Comparison of ENCODE assay signal across 9 mouse cellular contexts in the genomic region with DNA sequence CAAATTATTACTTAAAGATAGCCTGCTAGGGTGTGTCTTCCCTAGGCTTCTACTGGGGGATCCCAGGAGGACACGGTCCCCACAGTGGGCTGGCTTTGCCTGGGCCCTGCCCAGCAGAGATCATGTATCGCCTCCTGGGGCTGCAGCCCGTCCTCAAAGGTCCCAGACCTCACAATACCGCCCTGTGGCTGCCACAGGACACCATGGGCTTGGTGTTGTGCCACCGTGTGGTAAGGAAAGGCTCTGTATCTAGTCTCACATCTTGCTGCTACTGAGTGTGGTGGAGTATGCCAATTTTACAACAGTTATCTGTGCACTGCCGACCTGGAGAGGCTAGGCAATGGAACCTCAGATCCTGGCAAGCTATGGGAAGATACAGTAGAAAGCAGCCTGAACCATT. TPM values are rescaled to one million over a fixed set of nuclear protein-coding genes. Genes with fewer than 3 reads are reported as not detected.
DNase-seq lines count a peak whose midpoint lies in the region; ATAC-seq lines count a peak whose summit lies in the region.
"Had no signal": no experiment of that assay in that cellular context is flagged by ENCODE, and none has a peak within 500 bp of the region (broad histone marks: within the 10 kb centered on the region; RNA-seq: fewer than 3 reads in every experiment).

No protein-coding gene starts in this region.

- ATAC-seq in forebrain, embryonic 11.5 days (replicated peaks; ENCODE audit: low FRiP score) = no peak
- ATAC-seq in hindbrain, embryonic 16.5 days = no peak; the same call in 1 of the 2 replicates
- no peak for ATAC-seq in erythroblast, adult 5-6 weeks (replicated peaks; ENCODE audit: low FRiP score, poor library complexity, severe bottlenecking)

- no peak for DNase-seq in forebrain, embryonic 10.5 days (ENCODE audit: extremely low spot score, low spot score)
- no peak for DNase-seq in forebrain, embryonic 11.5 days (ENCODE audit: low spot score)
- peak; percentile 57 for DNase-seq in 416B (ENCODE audit: low read depth)
- DNase-seq in embryonic facial prominence, embryonic 10.5 days (ENCODE audit: low spot score) = peak; percentile 46
- DNase-seq in kidney, adult 9 months = no peak
- DNase-seq in spleen, postnatal 10 days (ENCODE audit: low spot score in 2 of 2) = no peak

- H3K27me3 ChIP-seq in forebrain, embryonic 10.5 days (ENCODE audit: poor library complexity, severe bottlenecking) = no peaks in the 10 kb centered on the region
- no peaks in the 10 kb centered on the region for H3K27me3 ChIP-seq in forebrain, embryonic 11.5 days (ENCODE audit: control insufficient read depth, insufficient read depth, low read length)
- no peaks in the 10 kb centered on the region for H3K27me3 ChIP-seq in embryonic facial prominence, embryonic 10.5 days (replicated peaks; ENCODE audit: low read depth, poor library complexity, severe bottlenecking)
- no peaks in the 10 kb centered on the region for H3K27me3 ChIP-seq in hindbrain, embryonic 16.5 days (replicated peaks; ENCODE audit: control insufficient read depth, insufficient read depth, low read length)
- H3K27me3 ChIP-seq: limb, embryonic 12.5 days had no signal

- H3K4me1 ChIP-seq in forebrain, embryonic 10.5 days = peaks cover 81% of the 10 kb centered on the region
- peaks cover 2% of the 10 kb centered on the region; the same call in 1 of the 2 replicates for H3K4me1 ChIP-seq in forebrain, embryonic 11.5 days (replicated peaks; ENCODE audit: control insufficient read depth, insufficient read depth, low read length)
- H3K4me1 ChIP-seq in embryonic facial prominence, embryonic 10.5 days = peaks cover 82% of the 10 kb centered on the region
- peaks cover 14% of the 10 kb centered on the region for H3K4me1 ChIP-seq in hindbrain, embryonic 16.5 days (ENCODE audit: control insufficient read depth, insufficient read depth, low read depth, low read length)

- peaks cover 78% of the 10 kb centered on the region for H3K36me3 ChIP-seq in forebrain, embryonic 10.5 days (replicated peaks)
- peaks cover 29% of the 10 kb centered on the region for H3K36me3 ChIP-seq in forebrain, embryonic 11.5 days (ENCODE audit: control insufficient read depth, insufficient read depth, low read length)
- H3K36me3 ChIP-seq in embryonic facial prominence, embryonic 10.5 days (replicated peaks) = peaks cover 83% of the 10 kb centered on the region
- H3K36me3 ChIP-seq in hindbrain, embryonic 16.5 days (ENCODE audit: control insufficient read depth, insufficient read depth, low read length) = peaks cover 46% of the 10 kb centered on the region

- H3K4me3 ChIP-seq in forebrain, embryonic 10.5 days = no peak overlapping the region
- H3K4me3 ChIP-seq in forebrain, embryonic 11.5 days (ENCODE audit: low read depth, low read length) = no peak overlapping the region
- H3K4me3 ChIP-seq in embryonic facial prominence, embryonic 10.5 days = 0 out of 2 replicates have a peak overlapping the region, but pooled peaks have one; percentile 6
- no peak overlapping the region for H3K4me3 ChIP-seq in hindbrain, embryonic 16.5 days (ENCODE audit: low read length)

- no peak overlapping the region for H3K9ac ChIP-seq in forebrain, embryonic 11.5 days (ENCODE audit: low read length)
- no peak overlapping the region for H3K9ac ChIP-seq in hindbrain, embryonic 16.5 days (ENCODE audit: low read depth, low read length)
- H3K9ac ChIP-seq: limb, embryonic 12.5 days had no signal

- H3K4me2 ChIP-seq in forebrain, embryonic 11.5 days (ENCODE audit: low read depth, low read length, severe bottlenecking) = no peak overlapping the region
- peak overlapping the region; percentile 6; the same call in 1 of the 2 replicates for H3K4me2 ChIP-seq in hindbrain, embryonic 16.5 days (ENCODE audit: low read length)

- H3K27ac ChIP-seq in forebrain, embryonic 10.5 days = peak overlapping the region; percentile 10
- no peak overlapping the region for H3K27ac ChIP-seq in forebrain, embryonic 11.5 days (ENCODE audit: low read depth, low read length)
- peak overlapping the region; percentile 52; the same call in 1 of the 2 replicates for H3K27ac ChIP-seq in embryonic facial prominence, embryonic 10.5 days (replicated peaks)
- H3K27ac ChIP-seq in hindbrain, embryonic 16.5 days (ENCODE audit: low read depth, low read length) = peak overlapping the region; percentile 68; the same call in 1 of the 2 replicates

- 44% methylated on average over 6 of the region's 6 CpGs for WGBS in forebrain, embryonic 10.5 days
- 48% methylated on average over 6 of the region's 6 CpGs for WGBS in forebrain, embryonic 11.5 days
- WGBS in embryonic facial prominence, embryonic 10.5 days = 48% methylated on average over 6 of the region's 6 CpGs
- WGBS in hindbrain, embryonic 16.5 days = 42% methylated on average over 6 of the region's 6 CpGs

- peaks cover 55% of the 10 kb centered on the region for H3K9me3 ChIP-seq in forebrain, embryonic 10.5 days
- H3K9me3 ChIP-seq in forebrain, embryonic 11.5 days (ENCODE audit: control insufficient read depth, low read length) = peaks cover 26% of the 10 kb centered on the region
- peaks cover 57% of the 10 kb centered on the region for H3K9me3 ChIP-seq in embryonic facial prominence, embryonic 10.5 days
- H3K9me3 ChIP-seq in hindbrain, embryonic 16.5 days (ENCODE audit: control insufficient read depth, low read length) = peaks cover 24% of the 10 kb centered on the region

RNA-seq across cellular contexts. Expression of a gene that starts 1.4 kb away (rescaled TPM):
- polyA plus RNA-seq in forebrain, embryonic 10.5 days (2016; fragmentation: Nextera tagmentation; extraction: Ambion mirVana) = 1,904 and 2,173 TPM in 2 replicates
- polyA plus RNA-seq in forebrain, embryonic 11.5 days (2014; fragmentation: Nextera tagmentation; extraction: Ambion mirVana) = 2,785 and 3,035 TPM in 2 replicates
- 2,080 and 2,294 TPM in 2 replicates for polyA plus RNA-seq in embryonic facial prominence, embryonic 10.5 days (2016; fragmentation: Nextera tagmentation; extraction: Ambion mirVana)
- polyA plus RNA-seq in hindbrain, embryonic 16.5 days (2015; fragmentation: Nextera tagmentation; extraction: Ambion mirVana) = 6,388 and 6,390 TPM in 2 replicates
- total RNA-seq in erythroblast, adult 5-6 weeks (2015; ENCODE audit: low replicate concordance) = not detected in 2 replicates
- not detected in 2 replicates for total RNA-seq in erythroblast, adult 5-6 weeks (2017; ENCODE audit: low replicate concordance)

RNA-seq across cellular contexts. Expression of a gene that starts 12.6 kb away (rescaled TPM):
- polyA plus RNA-seq in forebrain, embryonic 10.5 days (2016; fragmentation: Nextera tagmentation; extraction: Ambion mirVana) = 78.7 and 82.3 TPM in 2 replicates
- polyA plus RNA-seq in forebrain, embryonic 11.5 days (2014; fragmentation: Nextera tagmentation; extraction: Ambion mirVana) = 111 and 123 TPM in 2 replicates
- polyA plus RNA-seq in embryonic facial prominence, embryonic 10.5 days (2016; fragmentation: Nextera tagmentation; extraction: Ambion mirVana) = 82.1 and 82.3 TPM in 2 replicates
- 288 and 298 TPM in 2 replicates for polyA plus RNA-seq in hindbrain, embryonic 16.5 days (2015; fragmentation: Nextera tagmentation; extraction: Ambion mirVana)
- 6.9 and 11.5 TPM in 2 replicates for total RNA-seq in erythroblast, adult 5-6 weeks (2015; ENCODE audit: low replicate concordance)
- total RNA-seq in erythroblast, adult 5-6 weeks (2017; ENCODE audit: low replicate concordance) = 3.0 and 3.5 TPM in 2 replicates

Comparison
In these comparisons a context has a peak if more than half of its experiments do, and no peak if none do; other contexts are left out.
1. DNase-seq: peak in 416B (single experiment) and embryonic facial prominence, embryonic 10.5 days (single experiment); none in forebrain, embryonic 10.5 days (single experiment), forebrain, embryonic 11.5 days (single experiment), kidney, adult 9 months (single experiment) and spleen, postnatal 10 days (0 of 2).